Mouse (Mus musculus) brain, embryonic 14.5 days (tissue): Measurements from ENCODE around the gene 2610507B11Rik. TPM values are rescaled to one million over a fixed set of nuclear protein-coding genes. Genes with fewer than 3 reads are reported as not detected.
A peak's percentile ranks its signal among the peaks of the same experiment; 100 is the strongest.
"Not testable (repeated sequence)": the region's sequence is repeated elsewhere in the genome, so short reads cannot be mapped to it uniquely, and the experiment has no call there.

ENCODE experiments used
- DNase-seq: peaks from one replicate; pipeline ENCODE4 v3.0.0-alpha.2; 2011; ENCODE audit warnings: low read depth
- CTCF ChIP-seq: fragments of 200-500 bp; IDR thresholded peaks from 2 replicates; pipeline ENCODE4 v1.5.1; 2012; ENCODE audit warnings: inconsistent platforms, mild to moderate bottlenecking, moderate library complexity, borderline replicate concordance; ENCODE audit not compliant: insufficient read depth, insufficient read length; ENCODE audit errors: extremely low read depth
- POLR2A ChIP-seq: fragments of 200-500 bp; IDR thresholded peaks from 2 replicates; pipeline ENCODE4 v1.6.1; 2012; ENCODE audit warnings: mild to moderate bottlenecking, inconsistent platforms, borderline replicate concordance; ENCODE audit not compliant: poor library complexity, insufficient read depth, insufficient read length, severe bottlenecking; ENCODE audit errors: extremely low read depth
- polyA plus RNA-seq: library from polyadenylated mRNA; depleted of rRNA; stranded (reverse); fragments of >200 nt; gene quantifications from 2 replicates; pipeline ENCODE4 v1.2.3, GENCODE M21; 2012

Gene 2610507B11Rik
- polyA plus RNA-seq, 1 experiment = 71.2 TPM

GRCm38 (mm10) chr11:78247012-78247348 lies 14.6 kb upstream of the 2610507B11Rik start:
- TF ChIP-seq CTCF = no peak
- TF ChIP-seq POLR2A = no peak
- no peak for DNase-seq

GRCm38 (mm10) chr11:78247727-78248140 lies 13.8 kb upstream of the 2610507B11Rik start:
- no peak for TF ChIP-seq POLR2A
- TF ChIP-seq CTCF = no peak
- peak; percentile 6 for DNase-seq

GRCm38 (mm10) chr11:78256618-78257017 lies 4.9 kb upstream of the 2610507B11Rik start:
- no peak for TF ChIP-seq POLR2A
- peak; percentile 2; the same call in 1 of the 2 replicates for TF ChIP-seq CTCF
- no peak for DNase-seq

- TF ChIP-seq POLR2A (no peak), CTCF (no peak)
- DNase-seq = no peak
These were observed 878 bp upstream of the 2610507B11Rik start for GRCm38 (mm10) chr11:78260489-78261258.

- TF ChIP-seq POLR2A = no peak
- TF ChIP-seq CTCF = peak; percentile 74
- DNase-seq = peak; percentile 83
These were observed 998 bp downstream of the 2610507B11Rik start for GRCm38 (mm10) chr11:78262550-78262949.

GRCm38 (mm10) chr11:78265571-78265970 lies 4.0 kb downstream of the 2610507B11Rik start:
- DNase-seq = no peak
- TF ChIP-seq POLR2A = no peak
- TF ChIP-seq CTCF = no peak

- TF ChIP-seq POLR2A (no peak), CTCF (no peak)
- peak; percentile 4 for DNase-seq
These were observed 10.4 kb downstream of the 2610507B11Rik start for GRCm38 (mm10) chr11:78271986-78272385.

- no peak for DNase-seq
- TF ChIP-seq POLR2A (no peak), CTCF (no peak)
These were observed 14.0 kb downstream of the 2610507B11Rik start for GRCm38 (mm10) chr11:78275596-78275995.

GRCm38 (mm10) chr11:78276169-78276568 lies 14.6 kb downstream of the 2610507B11Rik start:
- DNase-seq = not testable (repeated sequence)
- peak; percentile 21; the same call in 1 of the 2 replicates for TF ChIP-seq CTCF

- TF ChIP-seq CTCF (no peak), POLR2A (no peak)
- no peak for DNase-seq
These were observed 17.3 kb downstream of the 2610507B11Rik start for GRCm38 (mm10) chr11:78278853-78279252.

- TF ChIP-seq CTCF (no peak), POLR2A (no peak)
- peak; percentile 5 for DNase-seq
These were observed 18.0 kb downstream of the 2610507B11Rik start for GRCm38 (mm10) chr11:78279586-78279985.

GRCm38 (mm10) chr11:78289146-78289763 lies 27.7 kb downstream of the 2610507B11Rik start:
- TF ChIP-seq POLR2A (no peak), CTCF (no peak)
- no peak for DNase-seq

- no peak for DNase-seq
- TF ChIP-seq CTCF (no peak), POLR2A (no peak)
These were observed 29.1 kb downstream of the 2610507B11Rik start, which contains the start of gene BC030499 for GRCm38 (mm10) chr11:78290654-78291053. BC030499 (plus strand) TSS chr11:78290841.
